Mouse (Mus musculus) v-Abl transformed pro-B cells (cell line): Measurements from ENCODE around the gene Tceal8.

Source experiments
- in situ Hi-C, 2 experiments: fragments of 400-800 bp; cut with MboI; formaldehyde crosslinking; loops; one replicate each; pipeline ENCODE4 v1.15.1; 2025; ENCODE audit not compliant: unreplicated experiment in 2 of 2

The Tceal8 gene

DNA sequence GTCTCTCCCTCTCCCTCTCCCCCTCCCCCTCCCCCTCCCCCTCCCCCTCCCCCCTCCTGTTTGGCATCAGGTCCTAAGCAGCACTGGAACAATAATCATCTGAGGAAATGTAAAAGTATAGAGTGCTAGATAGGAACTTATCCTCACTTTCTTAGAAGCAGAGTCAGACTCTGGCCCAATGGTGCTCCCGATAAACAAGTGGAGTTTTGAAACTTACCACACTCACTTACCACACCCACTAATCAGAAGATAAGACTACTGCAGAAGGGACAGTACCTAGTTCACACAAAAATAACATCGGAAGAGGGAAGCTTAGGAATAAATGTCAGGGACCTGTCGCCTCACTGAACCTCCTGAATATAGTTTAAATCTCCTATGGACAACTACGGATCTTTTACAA is 36.6 kb downstream of the Tceal8 start:
- in situ Hi-C loops: no loop called here

DNA sequence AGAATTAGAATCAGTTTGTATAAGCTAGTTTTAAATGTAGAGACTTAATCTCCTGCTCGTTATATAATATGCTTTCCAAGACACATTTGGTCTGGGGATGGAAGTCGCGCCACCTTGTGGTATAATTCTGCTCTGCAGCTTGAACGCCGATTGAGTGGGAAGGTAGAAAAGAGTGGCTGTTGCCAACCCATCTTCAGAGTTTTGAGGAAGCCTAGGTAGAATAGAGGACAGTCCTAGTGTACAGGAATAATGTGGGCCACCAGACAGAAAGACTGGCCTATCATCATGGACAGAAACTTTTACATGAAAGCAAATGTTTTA is 44.4 kb downstream of the Tceal8 start:
- in situ Hi-C loops: no loop called here

- in situ Hi-C loops: no loop called here
These were observed 45.0 kb downstream of the Tceal8 start for GRCm38 (mm10) chrX:136127038-136127743.
